ENCODE assay signal across 9 mouse cellular contexts in genomic region chr4:138327891-138328470, GRCm38 (mm10). TPM values are rescaled to one million over a fixed set of nuclear protein-coding genes. Genes with fewer than 3 reads are reported as not detected.
DNase-seq lines count a peak whose midpoint lies in the region; ATAC-seq and TF ChIP-seq lines count a peak whose summit lies in the region.
"Had no signal": no experiment of that assay in that cellular context is flagged by ENCODE, and none has a peak within 500 bp of the region (broad histone marks: within the 10 kb centered on the region; RNA-seq: fewer than 3 reads in every experiment).

No protein-coding gene starts in this region.

- H3K27ac ChIP-seq in thymus, adult 2 months (ENCODE audit: control insufficient read depth, insufficient read depth, low read length), result peak overlapping the region; percentile 90
- H3K27ac ChIP-seq in liver, embryonic 15.5 days (replicated peaks), result peak overlapping the region; percentile 69

- H3K4me1 ChIP-seq in thymus, adult 2 months (replicated peaks; ENCODE audit: control insufficient read depth, insufficient read depth, low read length), result peaks cover 2% of the 10 kb centered on the region
- peaks cover 35% of the 10 kb centered on the region for H3K4me1 ChIP-seq in liver, embryonic 15.5 days (replicated peaks)

- TF ChIP-seq CTCF in thymus, adult 2 months (IDR thresholded peaks at IDR 0.05; ENCODE audit: borderline replicate concordance, control insufficient read depth, extremely low read depth, insufficient read depth, low read length, poor library complexity), result no peak

- WGBS in thymus, adult 2 months, result 69% methylated on average over 7 of the region's 7 CpGs
- WGBS in liver, embryonic 15.5 days (ENCODE audit: insufficient replicate concordance), result 52% methylated on average over 7 of the region's 7 CpGs

- ATAC-seq in granulocyte monocyte progenitor cell, adult 5-6 weeks (replicated peaks; ENCODE audit: poor library complexity, severe bottlenecking), result 0 out of 2 replicates have a peak, but pooled peaks have one; percentile 7
- no peak for ATAC-seq in liver, embryonic 15.5 days (ENCODE audit: insufficient read depth)

- no peaks in the 10 kb centered on the region for H3K36me3 ChIP-seq in thymus, adult 2 months (ENCODE audit: control insufficient read depth, insufficient read depth, low read length)
- no peaks in the 10 kb centered on the region for H3K36me3 ChIP-seq in liver, embryonic 15.5 days (replicated peaks)

- TF ChIP-seq POLR2A in thymus, adult 2 months (IDR thresholded peaks at IDR 0.05; ENCODE audit: control insufficient read depth, extremely low read depth, insufficient read depth, low read length, poor library complexity), result no peak

- H3K27me3 ChIP-seq in thymus, adult 2 months (ENCODE audit: control insufficient read depth, insufficient read depth, low read length), result no peaks in the 10 kb centered on the region
- H3K27me3 ChIP-seq in liver, embryonic 15.5 days, result peaks cover 22% of the 10 kb centered on the region

- H3K4me3 ChIP-seq in thymus, adult 2 months (ENCODE audit: control insufficient read depth, insufficient read depth, low read length), result peak overlapping the region; percentile 36
- peak overlapping the region; percentile 53 for H3K4me3 ChIP-seq in liver, embryonic 15.5 days (replicated peaks)

- no peaks in the 10 kb centered on the region for H3K9me3 ChIP-seq in liver, embryonic 15.5 days (replicated peaks)

- H3K9ac ChIP-seq in liver, embryonic 15.5 days, result peak overlapping the region; percentile 43; the same call in 1 of the 2 replicates

- peak overlapping the region; percentile 51 for H3K4me2 ChIP-seq in liver, embryonic 15.5 days

- no peak for DNase-seq in thymus, adult 2 months
- no peak for DNase-seq in thymus, postnatal 36 days
- DNase-seq in adrenal gland, adult (ENCODE audit: inconsistent age in 2 of 2, low spot score in 1 of 2), result no peak
- DNase-seq in kidney, postnatal 10 days, result no peak
- DNase-seq in right cerebral cortex, postnatal 4 days, result no peak
- DNase-seq: adrenal gland, postnatal 10 days had no signal

RNA-seq across cellular contexts. Expression of gene Pink1, which starts 1.9 kb away (rescaled TPM):
- polyA plus RNA-seq in thymus, adult 2 months (2012; rRNA removed), result 82.3 and 103 TPM in 2 replicates
- total RNA-seq in granulocyte monocyte progenitor cell, adult 5-6 weeks (2014; fragmentation: Nextera tagmentation), result 30.2 and 30.9 TPM in 2 replicates
- total RNA-seq in granulocyte monocyte progenitor cell, adult 5-6 weeks (2017), result 29.9 and 40.8 TPM in 2 replicates
- 35.7 and 38.3 TPM in 2 replicates for polyA plus RNA-seq in liver, embryonic 15.5 days (2015; fragmentation: Nextera tagmentation; extraction: Ambion mirVana)

RNA-seq across cellular contexts. Expression of gene Ddost, which starts 23.5 kb away (rescaled TPM):
- 173 and 195 TPM in 2 replicates for polyA plus RNA-seq in thymus, adult 2 months (2012; rRNA removed)
- total RNA-seq in granulocyte monocyte progenitor cell, adult 5-6 weeks (2014; fragmentation: Nextera tagmentation), result 318 and 319 TPM in 2 replicates
- total RNA-seq in granulocyte monocyte progenitor cell, adult 5-6 weeks (2017), result 238 and 289 TPM in 2 replicates
- 173 and 194 TPM in 2 replicates for polyA plus RNA-seq in liver, embryonic 15.5 days (2015; fragmentation: Nextera tagmentation; extraction: Ambion mirVana)

RNA-seq across cellular contexts. Expression of gene Cda, which starts 39.8 kb away (rescaled TPM):
- polyA plus RNA-seq in thymus, adult 2 months (2012; rRNA removed), result 0.24 and 0.60 TPM in 2 replicates
- total RNA-seq in granulocyte monocyte progenitor cell, adult 5-6 weeks (2014; fragmentation: Nextera tagmentation), result not detected in 2 replicates
- total RNA-seq in granulocyte monocyte progenitor cell, adult 5-6 weeks (2017), result not detected in 2 replicates
- 5.5 and 5.7 TPM in 2 replicates for polyA plus RNA-seq in liver, embryonic 15.5 days (2015; fragmentation: Nextera tagmentation; extraction: Ambion mirVana)
- total RNA-seq: hematopoietic stem cell, adult 5-6 weeks had no signal
